Mouse (Mus musculus) myocyte (in vitro differentiated cells): ENCODE data around the gene Tmem30a.

Experiments used
- E2F4 ChIP-seq: IDR thresholded peaks from one replicate; pipeline ENCODE4 v1.6.1; 2011; ENCODE audit warnings: mild to moderate bottlenecking, control low read depth, moderate library complexity; ENCODE audit not compliant: insufficient read depth
- MAX ChIP-seq: IDR thresholded peaks from one replicate; pipeline ENCODE4 v1.6.1; 2011; ENCODE audit warnings: low read depth, mild to moderate bottlenecking, control low read depth
- MYOD1 ChIP-seq, 3 experiments: IDR thresholded peaks; one replicate each; pipeline ENCODE4 v1.6.1; 2011; ENCODE audit warnings: control low read depth in 2 of 3, low read depth in 2 of 3, mild to moderate bottlenecking in 2 of 3, moderate library complexity in 1 of 3; ENCODE audit not compliant: insufficient read length in 2 of 3, control insufficient read depth in 1 of 3
- MYOG ChIP-seq, 3 experiments: IDR thresholded peaks; one replicate each; pipeline ENCODE4 v1.6.1; 2011; ENCODE audit warnings: control low read depth in 2 of 3, low read depth in 2 of 3, mild to moderate bottlenecking in 2 of 3; ENCODE audit not compliant: insufficient read length in 2 of 3, control insufficient read depth in 1 of 3, insufficient read depth in 1 of 3
- POLR2A ChIP-seq: IDR thresholded peaks from one replicate; pipeline ENCODE4 v1.6.1; 2011; ENCODE audit warnings: low read depth, mild to moderate bottlenecking, control low read depth, moderate library complexity; ENCODE audit not compliant: insufficient read length
- POLR2AphosphoS2 ChIP-seq: IDR thresholded peaks from one replicate; pipeline ENCODE4 v1.6.1; 2011; ENCODE audit warnings: low read depth, control low read depth; ENCODE audit not compliant: insufficient read length
- SRF ChIP-seq: IDR thresholded peaks from one replicate; pipeline ENCODE4 v1.6.1; 2011; ENCODE audit warnings: low read depth; ENCODE audit not compliant: control insufficient read depth, insufficient read length
- TCF12 ChIP-seq: IDR thresholded peaks from one replicate; pipeline ENCODE4 v1.6.1; 2011; ENCODE audit warnings: mild to moderate bottlenecking, control low read depth; ENCODE audit not compliant: poor library complexity, insufficient read depth, severe bottlenecking
- TCF3 ChIP-seq: IDR thresholded peaks from one replicate; pipeline ENCODE4 v1.6.1; 2011; ENCODE audit warnings: low read depth, control low read depth; ENCODE audit not compliant: insufficient read length
- USF1 ChIP-seq: IDR thresholded peaks from one replicate; pipeline ENCODE4 v1.6.1; 2011; ENCODE audit warnings: low read depth, mild to moderate bottlenecking, control low read depth, moderate library complexity

- TF ChIP-seq POLR2A: no peak
- TF ChIP-seq SRF: no peak
- TF ChIP-seq MYOG (IDR thresholded peaks at IDR 0.05; ENCODE audit: control insufficient read depth in 1 of 3, insufficient read depth in 1 of 3, insufficient read length in 2 of 3, low read depth in 2 of 3): no peak
- TF ChIP-seq USF1: no peak
- TF ChIP-seq TCF12: no peak
- no peak for TF ChIP-seq E2F4
- no peak for TF ChIP-seq POLR2AphosphoS2
- TF ChIP-seq MAX: no peak
- TF ChIP-seq MYOD1 (IDR thresholded peaks at IDR 0.05; ENCODE audit: control insufficient read depth in 1 of 3, insufficient read length in 2 of 3, low read depth in 2 of 3): no peak
- no peak for TF ChIP-seq TCF3
These were observed 17.2 kb upstream of the Tmem30a start for GRCm38 (mm10) chr9:79810534-79810933.
